ENCODE assay signal across 10 mouse cellular contexts in the genomic region with DNA sequence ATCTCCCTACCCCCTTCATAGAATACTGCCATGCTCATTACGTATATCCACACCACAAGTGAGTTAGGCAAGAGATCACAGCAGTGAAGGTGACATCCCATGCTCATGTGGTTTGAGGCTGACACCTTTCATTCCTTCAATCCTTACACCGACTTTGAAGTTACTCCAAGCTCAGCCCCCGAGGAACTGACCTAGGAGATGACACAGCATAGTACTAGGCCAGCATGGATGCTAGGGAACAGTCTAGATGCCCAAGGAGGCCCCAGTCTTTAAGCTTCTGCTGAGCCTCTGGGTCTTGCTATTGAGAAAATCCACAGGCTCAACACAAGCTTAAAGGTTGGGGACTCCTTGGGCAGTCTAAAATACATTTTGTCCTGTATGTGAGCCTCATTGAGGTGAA. TPM values are rescaled to one million over a fixed set of nuclear protein-coding genes. Genes with fewer than 3 reads are reported as not detected.
DNase-seq lines count a peak whose midpoint lies in the region; ATAC-seq and TF ChIP-seq lines count a peak whose summit lies in the region.
"Had no signal": no experiment of that assay in that cellular context is flagged by ENCODE, and none has a peak within 500 bp of the region (broad histone marks: within the 10 kb centered on the region; RNA-seq: fewer than 3 reads in every experiment).

No protein-coding gene starts in this region.

- TF ChIP-seq CTCF in intestine, postnatal 0 days (IDR thresholded peaks at IDR 0.05; ENCODE audit: low read depth), result no peak
- TF ChIP-seq CTCF in cortical plate, adult 2 months (IDR thresholded peaks at IDR 0.05; ENCODE audit: extremely low read depth, insufficient read depth, low read length), result no peak
- TF ChIP-seq CTCF in liver, postnatal 0 days (IDR thresholded peaks at IDR 0.05; ENCODE audit: low read depth), result no peak

- no peak for TF ChIP-seq POLR2A in cortical plate, adult 2 months (IDR thresholded peaks at IDR 0.05; ENCODE audit: extremely low read depth, insufficient read depth, low read length)

- H3K9me3 ChIP-seq in intestine, embryonic 14.5 days (ENCODE audit: control insufficient read depth, low read length), result no peaks in the 10 kb centered on the region
- H3K9me3 ChIP-seq in intestine, postnatal 0 days (ENCODE audit: control insufficient read depth), result no peaks in the 10 kb centered on the region
- no peaks in the 10 kb centered on the region for H3K9me3 ChIP-seq in hindbrain, embryonic 12.5 days (replicated peaks)
- H3K9me3 ChIP-seq in liver, postnatal 0 days (ENCODE audit: low read length), result no peaks in the 10 kb centered on the region

- 78% methylated on average over 3 of the region's 3 CpGs for WGBS in intestine, embryonic 14.5 days
- WGBS in intestine, postnatal 0 days, result 80% methylated on average over 3 of the region's 3 CpGs
- 88% methylated on average over 3 of the region's 3 CpGs for WGBS in hindbrain, embryonic 12.5 days
- WGBS in liver, postnatal 0 days (ENCODE audit: insufficient replicate concordance), result 51% methylated on average over 3 of the region's 3 CpGs

- H3K4me2 ChIP-seq in intestine, embryonic 14.5 days (ENCODE audit: low read length), result no peak overlapping the region
- H3K4me2 ChIP-seq in intestine, postnatal 0 days (replicated peaks; ENCODE audit: low read depth), result no peak overlapping the region
- H3K4me2 ChIP-seq in hindbrain, embryonic 12.5 days (replicated peaks), result peak overlapping the region; percentile 73
- H3K4me2 ChIP-seq in liver, postnatal 0 days (ENCODE audit: low read depth, low read length), result peak overlapping the region; percentile 89

- H3K9ac ChIP-seq in intestine, embryonic 14.5 days (ENCODE audit: low read length), result no peak overlapping the region
- no peak overlapping the region for H3K9ac ChIP-seq in intestine, postnatal 0 days (ENCODE audit: low read depth, low read length)
- H3K9ac ChIP-seq in hindbrain, embryonic 12.5 days, result 0 out of 2 replicates have a peak overlapping the region, but pooled peaks have one; percentile 89
- H3K9ac ChIP-seq in liver, postnatal 0 days (replicated peaks), result peak overlapping the region; percentile 84

- no peak overlapping the region for H3K27ac ChIP-seq in intestine, embryonic 14.5 days (ENCODE audit: low read depth)
- H3K27ac ChIP-seq in intestine, postnatal 0 days (ENCODE audit: low read depth, low read length), result no peak overlapping the region
- H3K27ac ChIP-seq in cortical plate, adult 2 months (ENCODE audit: insufficient read depth, low read length), result no peak overlapping the region
- no peak overlapping the region for H3K27ac ChIP-seq in hindbrain, embryonic 12.5 days
- H3K27ac ChIP-seq in liver, postnatal 0 days (ENCODE audit: low read depth), result peak overlapping the region; percentile 94; the same call in 1 of the 2 replicates

- intact Hi-C loops in gastrocnemius, postnatal 36 days (cut with DNase I), result loop anchor here (2.0 to 10.0 kb wide), 3 partner anchors 41 to 217 kb away; partner anchors contain the start of genes Qsox2 and Sohlh1

- no peaks in the 10 kb centered on the region for H3K27me3 ChIP-seq in intestine, embryonic 14.5 days (replicated peaks; ENCODE audit: control insufficient read depth, insufficient read depth, low read length)
- H3K27me3 ChIP-seq in intestine, postnatal 0 days (replicated peaks; ENCODE audit: control insufficient read depth, insufficient read depth, low read length), result no peaks in the 10 kb centered on the region
- no peaks in the 10 kb centered on the region for H3K27me3 ChIP-seq in hindbrain, embryonic 12.5 days
- H3K27me3 ChIP-seq in liver, postnatal 0 days (ENCODE audit: insufficient read depth, low read length), result no peaks in the 10 kb centered on the region

- peaks cover 12% of the 10 kb centered on the region for H3K36me3 ChIP-seq in intestine, embryonic 14.5 days (ENCODE audit: control insufficient read depth, insufficient read depth, low read length)
- peaks cover 9% of the 10 kb centered on the region; the same call in 1 of the 2 replicates for H3K36me3 ChIP-seq in intestine, postnatal 0 days (ENCODE audit: control insufficient read depth, insufficient read depth)
- H3K36me3 ChIP-seq in hindbrain, embryonic 12.5 days, result peaks cover 13% of the 10 kb centered on the region
- H3K36me3 ChIP-seq in liver, postnatal 0 days (replicated peaks; ENCODE audit: insufficient read depth, low read length), result peaks cover 15% of the 10 kb centered on the region

- no peak for TF ChIP-seq EP300 in liver, postnatal 0 days (IDR thresholded peaks at IDR 0.05; ENCODE audit: low read depth)

- ATAC-seq in intestine, embryonic 14.5 days (replicated peaks; ENCODE audit: low FRiP score, low TSS enrichment, low read depth), result no peak
- no peak for ATAC-seq in intestine, postnatal 0 days
- ATAC-seq in hindbrain, embryonic 12.5 days (ENCODE audit: low FRiP score), result no peak
- no peak for ATAC-seq in liver, postnatal 0 days

- no peak for DNase-seq in intestine, embryonic 14.5 days (ENCODE audit: low spot score)
- no peak for DNase-seq in liver, postnatal 0 days
- no peak for DNase-seq in left cerebral cortex, adult 11 months (ENCODE audit: low spot score)
- no peak for DNase-seq in gastrocnemius, postnatal 36 days
- DNase-seq in gastrocnemius, postnatal 10 days, result no peak
- DNase-seq: layer of hippocampus, adult 9-11 months; thymus, postnatal 14 days had no signal

- peaks cover 7% of the 10 kb centered on the region for H3K4me1 ChIP-seq in intestine, embryonic 14.5 days (replicated peaks; ENCODE audit: control insufficient read depth, insufficient read depth, low read length)
- no peaks in the 10 kb centered on the region for H3K4me1 ChIP-seq in intestine, postnatal 0 days (replicated peaks; ENCODE audit: control insufficient read depth, insufficient read depth, low read length)
- peaks cover 7% of the 10 kb centered on the region; the same call in 1 of the 2 replicates for H3K4me1 ChIP-seq in cortical plate, adult 2 months (ENCODE audit: control insufficient read depth, insufficient read depth, low read length)
- H3K4me1 ChIP-seq in hindbrain, embryonic 12.5 days, result peaks cover 16% of the 10 kb centered on the region
- H3K4me1 ChIP-seq in liver, postnatal 0 days (ENCODE audit: insufficient read depth), result peaks cover 18% of the 10 kb centered on the region

- 0 out of 2 replicates have a peak overlapping the region, but pooled peaks have one; percentile 81 for H3K4me3 ChIP-seq in intestine, embryonic 14.5 days (ENCODE audit: low read depth, low read length)
- no peak overlapping the region for H3K4me3 ChIP-seq in intestine, postnatal 0 days (ENCODE audit: low read depth, low read length)
- peak overlapping the region; percentile 9; the same call in 1 of the 2 replicates for H3K4me3 ChIP-seq in cortical plate, adult 2 months (ENCODE audit: insufficient read depth, low read length)
- H3K4me3 ChIP-seq in hindbrain, embryonic 12.5 days, result no peak overlapping the region
- peak overlapping the region; percentile 90 for H3K4me3 ChIP-seq in liver, postnatal 0 days (ENCODE audit: low read depth, low read length)

RNA-seq across cellular contexts. Expression of gene Ubac1, which starts 1.6 kb away (rescaled TPM):
- 90.2 and 90.3 TPM in 2 replicates for polyA plus RNA-seq in intestine, embryonic 14.5 days (2014; fragmentation: Nextera tagmentation; extraction: Ambion mirVana)
- polyA plus RNA-seq in intestine, postnatal 0 days (2015; fragmentation: Nextera tagmentation; extraction: Ambion mirVana), result 45.8 TPM in 2 replicates
- 70.3 and 76.6 TPM in 2 replicates for polyA plus RNA-seq in cortical plate, adult 2 months (2012; rRNA removed)
- 98.4 and 102 TPM in 2 replicates for polyA plus RNA-seq in hindbrain, embryonic 12.5 days (2016; fragmentation: Nextera tagmentation; extraction: Ambion mirVana)
- 175 and 183 TPM in 2 replicates for polyA plus RNA-seq in liver, postnatal 0 days (2015; fragmentation: Nextera tagmentation; extraction: Ambion mirVana)
- 100 to 1,000 TPM; 197 to 239 TPM for total RNA-seq in gastrocnemius, postnatal 36 days (2021)
- 100 to 1,000 TPM; 185 to 191 TPM for total RNA-seq in gastrocnemius, postnatal 10 days (2021)

RNA-seq across cellular contexts. Expression of gene Camsap1, which starts 36.8 kb away (rescaled TPM):
- polyA plus RNA-seq in intestine, embryonic 14.5 days (2014; fragmentation: Nextera tagmentation; extraction: Ambion mirVana), result 16.8 and 17.7 TPM in 2 replicates
- polyA plus RNA-seq in intestine, postnatal 0 days (2015; fragmentation: Nextera tagmentation; extraction: Ambion mirVana), result 3.5 and 4.9 TPM in 2 replicates
- 31.6 and 32.4 TPM in 2 replicates for polyA plus RNA-seq in cortical plate, adult 2 months (2012; rRNA removed)
- 85.5 and 92.7 TPM in 2 replicates for polyA plus RNA-seq in hindbrain, embryonic 12.5 days (2016; fragmentation: Nextera tagmentation; extraction: Ambion mirVana)
- polyA plus RNA-seq in liver, postnatal 0 days (2015; fragmentation: Nextera tagmentation; extraction: Ambion mirVana), result 3.1 and 3.3 TPM in 2 replicates
- total RNA-seq in gastrocnemius, postnatal 36 days (2021), result 10 to 100 TPM; 34.3 to 34.9 TPM
- total RNA-seq in gastrocnemius, postnatal 10 days (2021), result 10 to 100 TPM; 29.5 to 34.8 TPM

Comparison
In these comparisons a context has a peak if more than half of its experiments do, and no peak if none do; other contexts are left out.
1. H3K4me3 ChIP-seq: peak in intestine, embryonic 14.5 days (single experiment), cortical plate, adult 2 months (single experiment) and liver, postnatal 0 days (single experiment); none in intestine, postnatal 0 days (single experiment) and hindbrain, embryonic 12.5 days (single experiment).
2. H3K4me2 ChIP-seq: peak in hindbrain, embryonic 12.5 days (single experiment) and liver, postnatal 0 days (single experiment); none in intestine, embryonic 14.5 days (single experiment) and intestine, postnatal 0 days (single experiment).
3. H3K9ac ChIP-seq: peak in hindbrain, embryonic 12.5 days (single experiment) and liver, postnatal 0 days (single experiment); none in intestine, embryonic 14.5 days (single experiment) and intestine, postnatal 0 days (single experiment).